Mouse (Mus musculus) erythroblast, embryonic 14.5 days (primary cell): Measurements from ENCODE around the gene Lnp1.

Experiments used
- GATA1 ChIP-seq: IDR thresholded peaks from 2 replicates; pipeline ENCODE4 v1.6.1; 2012; ENCODE audit warnings: low read length, inconsistent platforms, mixed read lengths
- TAL1 ChIP-seq: IDR thresholded peaks from 3 replicates; pipeline ENCODE4 v1.6.1; 2012; ENCODE audit warnings: low read length, inconsistent platforms, mixed read lengths

- TF ChIP-seq GATA1: no peak
- no peak for TF ChIP-seq TAL1
Observed at GRCm38 (mm10) chr16:56884811-56885210, 43.0 kb downstream of the Lnp1 start.
